Mouse (Mus musculus): ENCODE measurements around the gene Tmem17. TPM values are rescaled to one million over a fixed set of nuclear protein-coding genes. Genes with fewer than 3 reads are reported as not detected.

The Tmem17 gene
- polyA plus RNA-seq, 1 experiment, result 8.6 TPM

- no peak for DNase-seq (ENCODE audit: extremely low spot score in 1 of 2, low spot score in 1 of 2)
Measured at GRCm38 (mm10) chr11:22564676-22565075, 52.8 kb downstream of the Tmem17 start.

Other genes starting within 250 kb of the Tmem17 start
- 29.2 and 32.5 TPM in 2 replicates for gene Ehbp1, start 169.8 kb upstream of the Tmem17 start, polyA plus RNA-seq (2012; rRNA removed)